Mouse (Mus musculus) neutrophil, adult 65 days (primary cell): ENCODE data around the gene Zkscan3. TPM values are rescaled to one million over a fixed set of nuclear protein-coding genes. Genes with fewer than 3 reads are reported as not detected.

Experiments used
- total RNA-seq: library from RNA; stranded (reverse); gene quantifications from 2 replicates; pipeline ENCODE4 v1.2.4, GENCODE M21; 2023

Gene Zkscan3
- 20.2 and 21.4 TPM in 2 replicates for total RNA-seq

DNA sequence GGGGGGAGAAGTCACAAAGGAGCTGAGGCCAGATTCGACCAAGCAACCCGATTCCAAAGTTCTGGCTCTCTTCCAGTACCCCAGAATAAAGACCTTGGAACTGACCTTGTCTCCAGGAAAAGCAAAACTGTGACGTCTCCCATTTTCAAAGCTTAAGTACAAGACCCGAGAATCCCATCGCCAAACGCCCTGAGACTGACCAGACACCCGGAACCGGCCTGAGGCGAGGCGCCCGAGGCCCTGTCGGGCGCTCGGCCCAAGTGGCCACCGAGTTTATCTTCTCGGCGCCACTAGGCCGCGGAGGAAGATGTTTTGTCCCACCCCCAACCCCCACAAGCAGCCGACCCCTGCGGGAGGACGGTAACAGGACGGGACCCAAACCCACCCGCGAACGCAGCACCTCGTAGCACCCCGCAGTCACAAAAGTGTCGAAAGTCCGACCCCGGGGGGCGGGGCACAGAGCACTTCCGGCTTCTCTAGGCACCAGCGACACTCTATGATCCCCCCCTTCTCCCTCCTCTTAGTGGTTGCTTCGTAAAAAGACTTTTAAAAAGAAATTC, at the start of gene Zkscan3:
Zkscan3 (minus strand) TSS at position 469 of the 560 bp plus-strand sequence.

DNA sequence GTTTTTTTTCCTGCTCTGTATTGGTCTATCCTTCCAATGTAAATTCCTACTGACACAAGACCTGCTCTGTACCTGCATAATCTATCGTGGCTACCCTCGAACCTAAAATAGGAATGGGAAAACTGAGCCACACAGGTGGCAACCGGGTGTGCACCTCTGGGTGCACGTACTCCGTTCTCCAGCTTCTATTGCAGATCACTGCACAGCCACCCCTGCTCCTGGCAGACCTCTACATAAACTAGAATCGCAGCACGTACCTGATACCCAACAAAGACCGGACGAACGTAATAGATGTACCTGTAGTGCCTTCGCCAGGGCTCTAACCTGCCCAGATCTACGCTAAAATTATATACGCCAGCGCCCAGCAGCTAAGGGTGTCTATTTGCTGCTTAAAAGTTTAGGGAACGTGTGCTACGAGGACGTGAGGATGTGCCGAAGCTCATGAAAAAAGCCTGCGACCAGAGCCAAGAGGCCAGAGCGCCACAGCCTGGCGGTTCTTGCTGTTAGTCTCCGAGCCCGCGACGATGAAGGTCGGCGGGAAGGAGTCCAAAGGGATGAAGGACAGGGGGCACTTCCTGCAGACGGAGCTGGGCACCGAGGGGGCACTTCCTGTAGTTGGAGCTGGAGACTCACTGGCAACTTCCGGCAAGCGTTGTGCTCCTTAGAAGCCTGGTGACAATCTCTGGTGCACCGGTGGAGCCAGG, 38.1 kb upstream of the Zkscan3 start, which contains the start of gene Pgbd1:
Pgbd1 (minus strand) TSS at position 556 of the 704 bp plus-strand sequence.

GRCm38 (mm10) chr13:21362621-21363248, 39.8 kb downstream of the Zkscan3 start, which contains the start of gene Zscan12:
Gene Zscan12 (plus strand): TSS chr13:21362820.

DNA sequence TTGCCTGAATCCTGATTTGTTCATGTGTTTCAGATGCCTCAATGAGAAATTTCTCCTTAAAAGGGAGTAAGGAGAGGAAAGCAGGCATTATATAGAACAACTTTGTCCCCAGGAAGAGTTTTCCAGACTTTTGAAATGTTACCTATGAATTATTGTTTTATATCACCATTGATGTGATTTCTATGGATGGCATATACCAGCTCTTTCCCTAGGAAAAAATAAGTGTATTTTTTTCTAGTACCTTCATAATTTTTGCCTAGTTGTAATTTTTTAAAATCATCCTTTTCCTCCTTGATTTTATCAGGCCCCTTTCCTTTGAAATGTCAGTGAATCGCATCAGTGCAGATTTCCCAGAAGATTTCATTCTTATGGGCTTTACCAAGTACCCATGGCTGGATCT, 55.9 kb downstream of the Zkscan3 start, which contains the start of gene Olfr1367:
Olfr1367 (plus strand) TSS at position 301 of the 400 bp plus-strand sequence.

Other genes starting within 250 kb of the Zkscan3 start
- gene Trim27, start 223.3 kb downstream of the Zkscan3 start, total RNA-seq = 35.7 and 48.7 TPM in 2 replicates
- gene Gpx5, start 110.0 kb downstream of the Zkscan3 start, total RNA-seq = not detected in 2 replicates
- gene Gpx6, start 90.6 kb downstream of the Zkscan3 start, total RNA-seq = not detected in 2 replicates
- not detected in 2 replicates for gene Olfr1367, start 55.8 kb downstream of the Zkscan3 start, total RNA-seq
- 1.3 and 2.0 TPM in 2 replicates for gene Zscan12, start 39.9 kb downstream of the Zkscan3 start, total RNA-seq
- gene Pgbd1, start 38.3 kb upstream of the Zkscan3 start, total RNA-seq = 0.44 TPM in 1 of 2 replicates, not detected in the other
- gene Zscan26, start 51.0 kb upstream of the Zkscan3 start, total RNA-seq = 5.4 and 6.6 TPM in 2 replicates
- gene Nkapl, start 65.8 kb upstream of the Zkscan3 start, total RNA-seq = not detected in 2 replicates
- gene Zkscan4, start 76.2 kb upstream of the Zkscan3 start, total RNA-seq = not detected in 2 replicates
- not detected in 2 replicates for gene Gm10065, start 76.7 kb upstream of the Zkscan3 start, total RNA-seq
- 4.7 and 5.3 TPM in 2 replicates for gene AK157302, start 92.5 kb upstream of the Zkscan3 start, total RNA-seq
- gene Gm11273, start 98.7 kb upstream of the Zkscan3 start, total RNA-seq = 9.1 and 10.0 TPM in 2 replicates
- 2.6 and 3.3 TPM in 2 replicates for gene Zkscan8, start 128.4 kb upstream of the Zkscan3 start, total RNA-seq
- not detected in 2 replicates for gene Olfr1366, start 140.1 kb upstream of the Zkscan3 start, total RNA-seq
- not detected in 2 replicates for gene Olfr1535, start 157.1 kb upstream of the Zkscan3 start, total RNA-seq
- not detected in 2 replicates for gene Olfr1364, start 179.0 kb upstream of the Zkscan3 start, total RNA-seq
- gene Olfr1362, start 211.3 kb upstream of the Zkscan3 start, total RNA-seq = not detected in 2 replicates
- not detected in 2 replicates for gene Olfr11, start 239.8 kb upstream of the Zkscan3 start, total RNA-seq